Mouse (Mus musculus): ENCODE data around the gene Olfr743. TPM values are rescaled to one million over a fixed set of nuclear protein-coding genes. Genes with fewer than 3 reads are reported as not detected.
"Not testable (repeated sequence)": the region's sequence is repeated elsewhere in the genome, so short reads cannot be mapped to it uniquely, and the experiment has no call there.

Gene Olfr743
- polyA plus RNA-seq (2014; fragmentation: Nextera tagmentation; extraction: Ambion mirVana), result not detected in 2 replicates

- no peak for DNase-seq (ENCODE audit: low spot score)
- Histone ChIP-seq H3K9ac (ENCODE audit: low read depth, low read length) (no peak within 1 kb of the TSS), H3K27me3 (replicated peaks; ENCODE audit: control insufficient read depth, insufficient read depth, low read length) (no peaks in the 10 kb centered on the region), H3K4me3 (ENCODE audit: low read depth, low read length) (no peak within 1 kb of the TSS), H3K4me1 (ENCODE audit: control insufficient read depth, insufficient read depth, low read length) (no peaks in the 10 kb centered on the region), H3K9me3 (ENCODE audit: control insufficient read depth, low read length) (no peaks in the 10 kb centered on the region), H3K36me3 (ENCODE audit: control insufficient read depth, insufficient read depth, low read length) (no peaks in the 10 kb centered on the region), H3K27ac (replicated peaks; ENCODE audit: low read depth, low read length) (no peak within 1 kb of the TSS), H3K4me2 (ENCODE audit: low read depth, low read length) (no peak within 1 kb of the TSS)
- ATAC-seq (ENCODE audit: low read depth), result no peak
Measured at GRCm38 (mm10) chr14:50521539-50521938, at the start of gene Olfr743. Gene Olfr743, plus strand, starts transcription at chr14:50521839.

- Histone ChIP-seq H3K9me3 (ENCODE audit: control insufficient read depth, low read length) (no peaks in the 10 kb centered on the region), H3K27me3 (replicated peaks; ENCODE audit: control insufficient read depth, insufficient read depth, low read length) (no peaks in the 10 kb centered on the region), H3K4me2 (ENCODE audit: low read depth, low read length) (no peak within 1 kb of the TSS), H3K36me3 (ENCODE audit: control insufficient read depth, insufficient read depth, low read length) (no peaks in the 10 kb centered on the region), H3K27ac (replicated peaks; ENCODE audit: low read depth, low read length) (no peak within 1 kb of the TSS), H3K9ac (ENCODE audit: low read depth, low read length) (no peak within 1 kb of the TSS), H3K4me1 (ENCODE audit: control insufficient read depth, insufficient read depth, low read length) (no peaks in the 10 kb centered on the region), H3K4me3 (ENCODE audit: low read depth, low read length) (no peak within 1 kb of the TSS)
- 69% methylated on average over 2 of the region's 2 CpGs for WGBS
- no peak for DNase-seq (ENCODE audit: low spot score)
- ATAC-seq (ENCODE audit: low read depth), result no peak
Measured at GRCm38 (mm10) chr14:50472438-50472837, 49.2 kb upstream of the Olfr743 start, which contains the start of gene Olfr741. Gene Olfr741, plus strand, starts transcription at chr14:50472738.

- DNase-seq (ENCODE audit: low spot score) (no peak), ATAC-seq (ENCODE audit: low read depth) (no peak)
- H3K4me3 ChIP-seq (ENCODE audit: low read depth, low read length), result no peak overlapping the region
- H3K27me3 ChIP-seq (replicated peaks; ENCODE audit: control insufficient read depth, insufficient read depth, low read length), result no peaks in the 10 kb centered on the region
- H3K4me1 ChIP-seq (ENCODE audit: control insufficient read depth, insufficient read depth, low read length), result no peaks in the 10 kb centered on the region
- H3K27ac ChIP-seq (replicated peaks; ENCODE audit: low read depth, low read length), result no peak overlapping the region
- no peak overlapping the region for H3K9ac ChIP-seq (ENCODE audit: low read depth, low read length)
- no peak overlapping the region for H3K4me2 ChIP-seq (ENCODE audit: low read depth, low read length)
- no peaks in the 10 kb centered on the region for H3K9me3 ChIP-seq (ENCODE audit: control insufficient read depth, low read length)
- no peaks in the 10 kb centered on the region for H3K36me3 ChIP-seq (ENCODE audit: control insufficient read depth, insufficient read depth, low read length)
- 68% methylated on average over 2 of the region's 2 CpGs for WGBS
Measured at GRCm38 (mm10) chr14:50478406-50478805, 43.2 kb upstream of the Olfr743 start.

- Histone ChIP-seq H3K4me1 (ENCODE audit: control insufficient read depth, insufficient read depth, low read length) (no peaks in the 10 kb centered on the region), H3K4me3 (ENCODE audit: low read depth, low read length) (no peak within 1 kb of the TSS), H3K36me3 (ENCODE audit: control insufficient read depth, insufficient read depth, low read length) (no peaks in the 10 kb centered on the region), H3K27me3 (replicated peaks; ENCODE audit: control insufficient read depth, insufficient read depth, low read length) (no peaks in the 10 kb centered on the region), H3K9me3 (ENCODE audit: control insufficient read depth, low read length) (no peaks in the 10 kb centered on the region), H3K9ac (ENCODE audit: low read depth, low read length) (no peak within 1 kb of the TSS), H3K27ac (replicated peaks; ENCODE audit: low read depth, low read length) (no peak within 1 kb of the TSS), H3K4me2 (ENCODE audit: low read depth, low read length) (no peak within 1 kb of the TSS)
- WGBS, result 63% methylated on average over 2 of the region's 2 CpGs
- ATAC-seq (ENCODE audit: low read depth) (no peak), DNase-seq (ENCODE audit: low spot score) (no peak)
Measured at GRCm38 (mm10) chr14:50503300-50503699, 18.3 kb upstream of the Olfr743 start, which contains the start of gene Olfr742. Gene Olfr742, plus strand, starts transcription at chr14:50503600.

GRCm38 (mm10) chr14:50552734-50553133 is 31.1 kb downstream of the Olfr743 start:
- Histone ChIP-seq H3K9ac (ENCODE audit: low read depth, low read length) (no peak overlapping the region), H3K4me3 (ENCODE audit: low read depth, low read length) (no peak overlapping the region), H3K27me3 (replicated peaks; ENCODE audit: control insufficient read depth, insufficient read depth, low read length) (no peaks in the 10 kb centered on the region), H3K4me1 (ENCODE audit: control insufficient read depth, insufficient read depth, low read length) (no peaks in the 10 kb centered on the region), H3K27ac (replicated peaks; ENCODE audit: low read depth, low read length) (no peak overlapping the region), H3K4me2 (ENCODE audit: low read depth, low read length) (no peak overlapping the region), H3K9me3 (ENCODE audit: control insufficient read depth, low read length) (no peaks in the 10 kb centered on the region), H3K36me3 (ENCODE audit: control insufficient read depth, insufficient read depth, low read length) (no peaks in the 10 kb centered on the region)
- WGBS, result 91% methylated on average over 2 of the region's 2 CpGs
- ATAC-seq (ENCODE audit: low read depth) (no peak), DNase-seq (ENCODE audit: low spot score) (no peak)

- not testable (repeated sequence) for H3K4me3 ChIP-seq (ENCODE audit: low read depth, low read length); H3K4me1 ChIP-seq (ENCODE audit: control insufficient read depth, insufficient read depth, low read length); ATAC-seq (ENCODE audit: low read depth); H3K27ac ChIP-seq (replicated peaks; ENCODE audit: low read depth, low read length); H3K9ac ChIP-seq (ENCODE audit: low read depth, low read length); H3K9me3 ChIP-seq (ENCODE audit: control insufficient read depth, low read length); H3K36me3 ChIP-seq (ENCODE audit: control insufficient read depth, insufficient read depth, low read length); H3K27me3 ChIP-seq (replicated peaks; ENCODE audit: control insufficient read depth, insufficient read depth, low read length); H3K4me2 ChIP-seq (ENCODE audit: low read depth, low read length); DNase-seq (ENCODE audit: low spot score)
- WGBS, result 72% methylated on average over 1 of the region's 1 CpGs
Measured at GRCm38 (mm10) chr14:50573056-50573455, 51.4 kb downstream of the Olfr743 start.

Other genes starting within 250 kb of the Olfr743 start
- gene Olfr732, start 237.6 kb upstream of the Olfr743 start, polyA plus RNA-seq (2014; fragmentation: Nextera tagmentation; extraction: Ambion mirVana), result not detected in 2 replicates
- not detected in 2 replicates for gene Olfr733, start 220.3 kb upstream of the Olfr743 start, polyA plus RNA-seq (2014; fragmentation: Nextera tagmentation; extraction: Ambion mirVana)
- not detected in 2 replicates for gene Olfr734, start 195.1 kb upstream of the Olfr743 start, polyA plus RNA-seq (2014; fragmentation: Nextera tagmentation; extraction: Ambion mirVana)
- not detected in 2 replicates for gene Olfr735, start 173.0 kb upstream of the Olfr743 start, polyA plus RNA-seq (2014; fragmentation: Nextera tagmentation; extraction: Ambion mirVana)
- gene Tlr11, start 163.9 kb upstream of the Olfr743 start, polyA plus RNA-seq (2014; fragmentation: Nextera tagmentation; extraction: Ambion mirVana), result not detected in 2 replicates
- 0.20 TPM in 1 of 2 replicates, not detected in the other for gene Olfr736, start 140.7 kb upstream of the Olfr743 start, polyA plus RNA-seq (2014; fragmentation: Nextera tagmentation; extraction: Ambion mirVana)
- not detected in 2 replicates for gene Olfr738, start 114.3 kb upstream of the Olfr743 start, polyA plus RNA-seq (2014; fragmentation: Nextera tagmentation; extraction: Ambion mirVana)
- not detected in 2 replicates for gene Olfr739, start 103.2 kb upstream of the Olfr743 start, polyA plus RNA-seq (2014; fragmentation: Nextera tagmentation; extraction: Ambion mirVana)
- gene Olfr740, start 76.3 kb upstream of the Olfr743 start, polyA plus RNA-seq (2014; fragmentation: Nextera tagmentation; extraction: Ambion mirVana), result not detected in 2 replicates
- gene Olfr741, start 49.1 kb upstream of the Olfr743 start, polyA plus RNA-seq (2014; fragmentation: Nextera tagmentation; extraction: Ambion mirVana), result not detected in 2 replicates
- gene Olfr742, start 18.2 kb upstream of the Olfr743 start, polyA plus RNA-seq (2014; fragmentation: Nextera tagmentation; extraction: Ambion mirVana), result not detected in 2 replicates
- gene Olfr744, start 93.0 kb downstream of the Olfr743 start, polyA plus RNA-seq (2014; fragmentation: Nextera tagmentation; extraction: Ambion mirVana), result 0.13 TPM in 1 of 2 replicates, not detected in the other
- gene Olfr745, start 117.5 kb downstream of the Olfr743 start, polyA plus RNA-seq (2014; fragmentation: Nextera tagmentation; extraction: Ambion mirVana), result 0.39 and 0.58 TPM in 2 replicates
- gene Olfr746, start 125.2 kb downstream of the Olfr743 start, polyA plus RNA-seq (2014; fragmentation: Nextera tagmentation; extraction: Ambion mirVana), result not detected in 2 replicates
- not detected in 2 replicates for gene Olfr747, start 171.4 kb downstream of the Olfr743 start, polyA plus RNA-seq (2014; fragmentation: Nextera tagmentation; extraction: Ambion mirVana)
- 0.10 and 0.31 TPM in 2 replicates for gene Olfr748, start 185.5 kb downstream of the Olfr743 start, polyA plus RNA-seq (2014; fragmentation: Nextera tagmentation; extraction: Ambion mirVana)
- not detected in 2 replicates for gene Olfr749, start 223.3 kb downstream of the Olfr743 start, polyA plus RNA-seq (2014; fragmentation: Nextera tagmentation; extraction: Ambion mirVana)

Data from embryonic facial prominence, embryonic 14.5 days (tissue).